26 mouse cellular contexts compared by ENCODE assay signal in the genomic region with DNA sequence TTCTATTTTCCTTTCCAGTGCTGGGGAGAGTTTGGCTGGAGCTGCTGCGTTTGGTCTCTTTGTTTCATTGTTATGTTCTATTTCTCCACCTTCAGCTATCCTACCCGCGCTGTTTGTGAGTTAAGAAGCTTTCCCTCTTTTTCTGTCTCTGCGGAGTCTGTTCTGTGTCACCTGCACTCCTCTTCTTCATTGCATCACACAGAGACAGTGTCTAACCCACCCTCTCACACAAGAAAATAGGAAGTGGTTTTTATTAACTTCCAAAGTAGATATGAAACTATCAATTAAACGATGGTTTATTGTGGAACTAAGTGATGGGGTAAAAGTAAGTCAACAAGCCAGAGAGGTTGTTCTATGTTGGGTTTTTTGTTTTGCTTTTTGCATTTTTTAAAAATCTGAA.
"Had no signal": no experiment of that assay in that cellular context is flagged by ENCODE, and none has a peak within 500 bp of the region (broad histone marks: within the 10 kb centered on the region; RNA-seq: fewer than 3 reads in every experiment).

No protein-coding gene starts in this region.

- H3K27me3 ChIP-seq: heart, embryonic 13.5 days; heart, embryonic 15.5 days; hindbrain, embryonic 15.5 days; liver, embryonic 13.5 days had no signal

- H3K4me1 ChIP-seq: heart, embryonic 13.5 days; heart, embryonic 15.5 days; hindbrain, embryonic 13.5 days; hindbrain, embryonic 15.5 days; limb, embryonic 10.5 days; limb, embryonic 12.5 days; liver, embryonic 13.5 days had no signal

- H3K36me3 ChIP-seq: heart, embryonic 13.5 days; heart, embryonic 15.5 days; hindbrain, embryonic 13.5 days; hindbrain, embryonic 15.5 days; limb, embryonic 10.5 days; limb, embryonic 12.5 days; liver, embryonic 13.5 days had no signal

- H3K9ac ChIP-seq: heart, embryonic 13.5 days; heart, embryonic 15.5 days; hindbrain, embryonic 13.5 days; hindbrain, embryonic 15.5 days; limb, embryonic 12.5 days; liver, embryonic 13.5 days had no signal

- H3K27ac ChIP-seq: gastrocnemius, adult 2 months; heart, adult 2 months; heart, embryonic 13.5 days; heart, embryonic 15.5 days; hindbrain, embryonic 13.5 days; hindbrain, embryonic 15.5 days; hindbrain, postnatal 0 days; layer of hippocampus, adult 2 months; left cerebral cortex, adult 2 months; limb, embryonic 10.5 days; limb, embryonic 12.5 days; liver, embryonic 13.5 days had no signal

- H3K4me3 ChIP-seq: gastrocnemius, adult 2 months; heart, adult 2 months; heart, embryonic 13.5 days; heart, embryonic 15.5 days; hindbrain, embryonic 13.5 days; hindbrain, embryonic 15.5 days; layer of hippocampus, adult 2 months; left cerebral cortex, adult 2 months; limb, embryonic 10.5 days; limb, embryonic 12.5 days; liver, embryonic 13.5 days had no signal

- H3K9me3 ChIP-seq: heart, embryonic 13.5 days; heart, embryonic 15.5 days; hindbrain, embryonic 13.5 days; hindbrain, embryonic 15.5 days; limb, embryonic 10.5 days; limb, embryonic 12.5 days; liver, embryonic 13.5 days had no signal

- DNase-seq: gastrocnemius, adult 2 months; gastrocnemius, postnatal 10 days; gastrocnemius, postnatal 25 days; heart, adult 11 months; heart, adult 2 months; heart, postnatal 14 days; heart, postnatal 36 days; kidney, adult 18-20 months; kidney, adult 8-10 months; kidney, postnatal 10 days; kidney, postnatal 25 days; kidney, postnatal 4 days; liver; liver, embryonic 13.5 days had no signal

- ATAC-seq: hindbrain, postnatal 0 days; intestine, embryonic 16.5 days had no signal

- H3K4me2 ChIP-seq: heart, embryonic 11.5 days; heart, embryonic 13.5 days; heart, embryonic 15.5 days; hindbrain, embryonic 13.5 days; hindbrain, embryonic 15.5 days; limb, embryonic 12.5 days; liver, embryonic 11.5 days; liver, embryonic 13.5 days had no signal
